Mouse (Mus musculus) bone marrow, adult 2 months (tissue): ENCODE measurements around the gene Ctxn1.

Source experiments
- CTCF ChIP-seq: fragments of 200-500 bp; IDR thresholded peaks from 2 replicates; pipeline ENCODE4 v1.5.1; 2011; ENCODE audit warnings: low read length, control low read depth; ENCODE audit not compliant: control insufficient read depth, insufficient read depth
- POLR2A ChIP-seq: fragments of 200-500 bp; IDR thresholded peaks from 2 replicates; pipeline ENCODE4 v1.6.1; 2011; ENCODE audit warnings: low read depth, mild to moderate bottlenecking, control low read depth, low read length, borderline replicate concordance; ENCODE audit not compliant: control insufficient read depth

DNA sequence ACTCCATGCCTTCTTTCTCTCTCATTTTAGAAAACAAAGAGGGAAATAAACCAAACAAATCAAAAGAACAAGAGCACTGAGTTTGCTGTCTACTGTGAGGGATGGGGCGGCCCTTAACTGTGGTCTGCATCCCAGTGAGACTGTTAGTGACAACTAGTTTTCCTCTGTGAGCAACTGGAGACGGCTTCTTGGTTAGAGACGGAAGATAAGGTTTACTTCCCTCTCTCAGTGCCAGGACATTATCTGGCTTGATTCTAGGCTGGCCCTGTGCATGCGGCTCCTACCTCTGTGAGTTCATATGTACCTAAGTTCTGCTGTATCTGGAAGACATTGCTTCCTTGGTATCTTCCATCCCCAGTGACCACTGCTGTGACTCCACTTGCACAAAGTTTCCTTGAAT is 38.7 kb upstream of the Ctxn1 start:
- TF ChIP-seq POLR2A: no peak
- TF ChIP-seq CTCF: no peak
